Mouse (Mus musculus): Measurements from ENCODE around the gene Cd80. TPM values are rescaled to one million over a fixed set of nuclear protein-coding genes. Genes with fewer than 3 reads are reported as not detected.
A peak's percentile ranks its signal among the peaks of the same experiment; 100 is the strongest.
"Not testable (repeated sequence)": the region's sequence is repeated elsewhere in the genome, so short reads cannot be mapped to it uniquely, and the experiment has no call there.

The Cd80 gene
- polyA plus RNA-seq, 1 experiment from 2014 or later = 0.74 TPM

- no peak for ATAC-seq (ENCODE audit: low read depth)
- H3K36me3 ChIP-seq (ENCODE audit: control insufficient read depth, insufficient read depth, low read length) = peaks cover 35% of the 10 kb centered on the region
- no peak overlapping the region for H3K4me3 ChIP-seq (ENCODE audit: low read depth, low read length)
- H3K27me3 ChIP-seq (ENCODE audit: control insufficient read depth, insufficient read depth, low read length) = no peaks in the 10 kb centered on the region
- no peaks in the 10 kb centered on the region for H3K9me3 ChIP-seq (ENCODE audit: control insufficient read depth, low read length)
- H3K4me1 ChIP-seq (ENCODE audit: control insufficient read depth, insufficient read depth, low read length) = 0 out of 2 replicates have a peak, but pooled peaks cover 3% of the 10 kb centered on the region
- H3K9ac ChIP-seq (replicated peaks; ENCODE audit: low read depth, low read length) = no peak overlapping the region
- 97% methylated on average over 20 of the region's 20 CpGs for WGBS
- H3K27ac ChIP-seq (ENCODE audit: low read depth, low read length) = no peak overlapping the region
- no peak overlapping the region for H3K4me2 ChIP-seq (ENCODE audit: low read depth, low read length)
Observed at GRCm38 (mm10) chr16:38445576-38445975, 9.8 kb upstream of the Cd80 start.

- H3K27ac ChIP-seq (ENCODE audit: low read depth, low read length); ATAC-seq (ENCODE audit: low read depth); H3K9me3 ChIP-seq (ENCODE audit: control insufficient read depth, low read length); H3K9ac ChIP-seq (replicated peaks; ENCODE audit: low read depth, low read length); H3K27me3 ChIP-seq (ENCODE audit: control insufficient read depth, insufficient read depth, low read length); H3K4me1 ChIP-seq (ENCODE audit: control insufficient read depth, insufficient read depth, low read length); H3K4me3 ChIP-seq (ENCODE audit: low read depth, low read length); H3K4me2 ChIP-seq (ENCODE audit: low read depth, low read length): not testable (repeated sequence)
- 95% methylated on average over 2 of the region's 2 CpGs for WGBS
- H3K36me3 ChIP-seq (ENCODE audit: control insufficient read depth, insufficient read depth, low read length) = peaks cover 35% of the 10 kb centered on the region
Observed at GRCm38 (mm10) chr16:38446141-38446540, 9.2 kb upstream of the Cd80 start.

DNA sequence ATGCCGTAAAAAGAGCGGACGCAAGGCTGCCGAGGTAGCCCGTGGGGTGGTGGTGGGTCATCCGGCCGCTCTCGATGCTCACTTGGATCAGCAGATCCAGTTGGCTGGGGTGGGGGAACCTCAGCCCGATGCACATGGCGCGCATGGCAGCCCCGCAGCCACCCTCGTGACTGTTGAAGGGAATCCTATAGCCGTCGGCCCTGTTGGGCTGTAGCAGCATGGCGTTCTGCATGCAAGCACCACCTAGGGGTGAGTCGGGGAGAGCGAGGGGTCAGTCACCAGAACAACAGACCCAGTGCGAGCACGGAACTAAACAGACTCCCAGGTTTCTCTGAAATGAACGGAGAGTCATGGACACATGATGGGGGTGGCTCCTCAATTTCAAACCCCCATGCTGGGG is 8.0 kb upstream of the Cd80 start:
- H3K9me3 ChIP-seq (ENCODE audit: control insufficient read depth, low read length) = no peaks in the 10 kb centered on the region
- no peak for ATAC-seq (ENCODE audit: low read depth)
- WGBS = 93% methylated on average over 21 of the region's 21 CpGs
- no peak overlapping the region for H3K27ac ChIP-seq (ENCODE audit: low read depth, low read length)
- H3K4me2 ChIP-seq (ENCODE audit: low read depth, low read length) = no peak overlapping the region
- H3K4me1 ChIP-seq (ENCODE audit: control insufficient read depth, insufficient read depth, low read length) = peaks cover 12% of the 10 kb centered on the region; the same call in 1 of the 2 replicates
- no peaks in the 10 kb centered on the region for H3K27me3 ChIP-seq (ENCODE audit: control insufficient read depth, insufficient read depth, low read length)
- no peak overlapping the region for H3K4me3 ChIP-seq (ENCODE audit: low read depth, low read length)
- peaks cover 35% of the 10 kb centered on the region for H3K36me3 ChIP-seq (ENCODE audit: control insufficient read depth, insufficient read depth, low read length)
- H3K9ac ChIP-seq (replicated peaks; ENCODE audit: low read depth, low read length) = no peak overlapping the region

- Histone ChIP-seq H3K4me2 (ENCODE audit: low read depth, low read length) (no peak overlapping the region), H3K27me3 (ENCODE audit: control insufficient read depth, insufficient read depth, low read length) (no peaks in the 10 kb centered on the region), H3K27ac (ENCODE audit: low read depth, low read length) (no peak overlapping the region), H3K36me3 (ENCODE audit: control insufficient read depth, insufficient read depth, low read length) (peaks cover 35% of the 10 kb centered on the region), H3K9ac (replicated peaks; ENCODE audit: low read depth, low read length) (no peak overlapping the region), H3K9me3 (ENCODE audit: control insufficient read depth, low read length) (no peaks in the 10 kb centered on the region), H3K4me1 (ENCODE audit: control insufficient read depth, insufficient read depth, low read length) (peaks cover 12% of the 10 kb centered on the region; the same call in 1 of the 2 replicates), H3K4me3 (ENCODE audit: low read depth, low read length) (no peak overlapping the region)
- ATAC-seq (ENCODE audit: low read depth) = no peak
- 96% methylated on average over 12 of the region's 12 CpGs for WGBS
Observed at GRCm38 (mm10) chr16:38448458-38448857, 6.9 kb upstream of the Cd80 start.

DNA sequence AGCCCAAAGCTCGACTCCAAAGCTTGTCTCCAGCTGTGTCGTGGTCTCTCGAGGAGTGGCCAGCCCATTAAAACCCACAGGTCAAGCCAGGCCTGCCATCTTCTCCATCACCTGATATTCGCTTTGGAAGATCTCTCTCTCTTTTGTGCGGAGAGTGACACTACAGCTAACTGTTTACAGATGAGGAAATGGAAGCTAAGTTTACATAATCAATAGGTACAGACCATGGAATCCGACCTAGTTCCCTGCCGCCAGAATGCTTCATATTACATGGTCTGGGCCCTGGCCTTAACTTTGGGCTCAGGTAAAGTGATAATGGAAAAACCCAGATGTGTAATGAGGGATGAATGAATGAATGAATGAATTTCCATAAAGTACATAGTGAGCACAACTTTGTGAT is 4.7 kb upstream of the Cd80 start:
- ATAC-seq (ENCODE audit: low read depth) = no peak
- 91% methylated on average over 7 of the region's 7 CpGs for WGBS
- Histone ChIP-seq H3K27ac (ENCODE audit: low read depth, low read length) (no peak overlapping the region), H3K27me3 (ENCODE audit: control insufficient read depth, insufficient read depth, low read length) (no peaks in the 10 kb centered on the region), H3K4me3 (ENCODE audit: low read depth, low read length) (no peak overlapping the region), H3K36me3 (ENCODE audit: control insufficient read depth, insufficient read depth, low read length) (peaks cover 26% of the 10 kb centered on the region), H3K9ac (replicated peaks; ENCODE audit: low read depth, low read length) (no peak overlapping the region), H3K4me2 (ENCODE audit: low read depth, low read length) (no peak overlapping the region), H3K9me3 (ENCODE audit: control insufficient read depth, low read length) (no peaks in the 10 kb centered on the region), H3K4me1 (ENCODE audit: control insufficient read depth, insufficient read depth, low read length) (peaks cover 12% of the 10 kb centered on the region; the same call in 1 of the 2 replicates)

GRCm38 (mm10) chr16:38451421-38452205 is 3.7 kb upstream of the Cd80 start:
- peak overlapping the region; percentile 84 for H3K27ac ChIP-seq (ENCODE audit: low read depth, low read length)
- WGBS = 49% methylated on average over 12 of the region's 12 CpGs

DNA sequence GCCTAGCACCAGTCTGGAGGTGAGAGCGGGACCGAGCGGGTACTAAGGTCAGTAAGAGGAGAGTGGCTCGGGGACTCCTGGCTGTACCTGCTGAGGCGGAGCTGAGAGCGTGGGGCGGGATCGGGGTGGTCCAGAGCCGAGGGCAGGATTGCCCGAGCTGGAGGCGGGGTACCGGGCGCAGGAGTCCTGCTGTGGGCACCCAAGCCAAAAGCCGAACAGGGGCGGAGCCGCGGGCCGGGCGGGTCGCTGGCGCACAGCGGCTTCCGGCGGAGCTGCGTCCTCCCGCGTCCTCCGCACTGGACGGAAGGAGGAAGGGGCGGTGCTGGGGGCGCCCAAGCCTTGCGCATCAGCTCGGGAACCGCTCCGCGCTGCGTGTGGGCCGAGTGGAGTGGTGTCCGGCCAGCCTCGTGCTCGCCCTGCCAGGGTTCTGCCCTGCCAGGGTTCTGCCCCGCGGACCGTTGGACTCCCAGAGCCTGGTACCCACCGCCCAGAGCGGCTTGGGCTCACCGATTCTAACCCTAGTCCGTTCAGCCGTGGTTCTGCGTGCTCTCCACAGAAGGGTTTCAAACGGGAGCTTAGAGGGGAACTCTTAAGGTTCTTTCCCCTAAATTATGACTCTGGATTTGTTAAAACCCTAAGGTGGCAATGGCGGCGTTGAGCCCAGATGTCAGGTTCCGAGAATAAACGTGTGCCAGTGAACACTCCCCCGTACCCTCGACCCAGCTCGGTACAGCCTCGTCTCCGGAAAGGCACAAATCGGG is 2.7 kb upstream of the Cd80 start, which contains the start of gene Adprh:
Gene Adprh (minus strand): TSS at position 262 of the 761 bp plus-strand sequence.
- H3K4me2 ChIP-seq (ENCODE audit: low read depth, low read length) = peak within 1 kb of the TSS; percentile 63
- peak within 1 kb of the TSS; percentile 84 for H3K27ac ChIP-seq (ENCODE audit: low read depth, low read length)
- peaks cover 12% of the 10 kb centered on the region for H3K36me3 ChIP-seq (ENCODE audit: control insufficient read depth, insufficient read depth, low read length)
- peak within 1 kb of the TSS; percentile 94 for H3K9ac ChIP-seq (replicated peaks; ENCODE audit: low read depth, low read length)
- peak; percentile 98 for ATAC-seq (ENCODE audit: low read depth)
- H3K9me3 ChIP-seq (ENCODE audit: control insufficient read depth, low read length) = no peaks in the 10 kb centered on the region
- H3K4me1 ChIP-seq (ENCODE audit: control insufficient read depth, insufficient read depth, low read length) = peaks cover 12% of the 10 kb centered on the region; the same call in 1 of the 2 replicates
- H3K4me3 ChIP-seq (ENCODE audit: low read depth, low read length) = peak within 1 kb of the TSS; percentile 79
- WGBS = under 1% methylated on average over 56 of the region's 61 CpGs
- H3K27me3 ChIP-seq (ENCODE audit: control insufficient read depth, insufficient read depth, low read length) = no peaks in the 10 kb centered on the region

More at GRCm38 (mm10) chr16:38451421-38452205, 3.7 kb upstream of the Cd80 start:
- no peaks in the 10 kb centered on the region for H3K27me3 ChIP-seq (ENCODE audit: control insufficient read depth, insufficient read depth, low read length)
- ATAC-seq (ENCODE audit: low read depth) = peak; percentile 2; the same call in 1 of the 2 replicates
- H3K9ac ChIP-seq (replicated peaks; ENCODE audit: low read depth, low read length) = peak overlapping the region; percentile 94
- peaks cover 12% of the 10 kb centered on the region; the same call in 1 of the 2 replicates for H3K4me1 ChIP-seq (ENCODE audit: control insufficient read depth, insufficient read depth, low read length)
- no peaks in the 10 kb centered on the region for H3K9me3 ChIP-seq (ENCODE audit: control insufficient read depth, low read length)
- H3K36me3 ChIP-seq (ENCODE audit: control insufficient read depth, insufficient read depth, low read length) = peaks cover 22% of the 10 kb centered on the region
- peak overlapping the region; percentile 79 for H3K4me3 ChIP-seq (ENCODE audit: low read depth, low read length)
- H3K4me2 ChIP-seq (ENCODE audit: low read depth, low read length) = peak overlapping the region; percentile 63

DNA sequence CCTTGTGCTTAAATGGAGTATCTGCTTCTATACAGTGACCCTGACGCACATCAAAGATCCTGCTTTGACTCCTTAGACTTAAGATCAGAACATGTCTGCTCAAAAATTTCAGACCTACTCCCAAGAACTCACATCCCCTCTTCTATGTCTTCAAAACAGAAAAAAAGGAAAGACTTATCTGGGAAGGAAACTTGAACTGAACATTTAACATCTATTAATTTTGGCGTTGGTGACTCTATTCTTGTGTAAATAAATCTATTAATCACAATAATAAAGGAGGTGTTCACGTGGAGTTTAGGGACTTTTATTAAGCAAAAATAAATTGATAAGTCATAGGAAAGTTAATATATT is 2.2 kb upstream of the Cd80 start:
- peaks cover 10% of the 10 kb centered on the region; the same call in 1 of the 2 replicates for H3K36me3 ChIP-seq (ENCODE audit: control insufficient read depth, insufficient read depth, low read length)
- 28% methylated on average over 3 of the region's 3 CpGs for WGBS
- ATAC-seq (ENCODE audit: low read depth) = no peak
- peak overlapping the region; percentile 63 for H3K4me2 ChIP-seq (ENCODE audit: low read depth, low read length)
- H3K9me3 ChIP-seq (ENCODE audit: control insufficient read depth, low read length) = no peaks in the 10 kb centered on the region
- H3K9ac ChIP-seq (replicated peaks; ENCODE audit: low read depth, low read length) = peak overlapping the region; percentile 94
- peak overlapping the region; percentile 84 for H3K27ac ChIP-seq (ENCODE audit: low read depth, low read length)
- peaks cover 12% of the 10 kb centered on the region; the same call in 1 of the 2 replicates for H3K4me1 ChIP-seq (ENCODE audit: control insufficient read depth, insufficient read depth, low read length)
- H3K4me3 ChIP-seq (ENCODE audit: low read depth, low read length) = peak overlapping the region; percentile 79
- no peaks in the 10 kb centered on the region for H3K27me3 ChIP-seq (ENCODE audit: control insufficient read depth, insufficient read depth, low read length)

DNA sequence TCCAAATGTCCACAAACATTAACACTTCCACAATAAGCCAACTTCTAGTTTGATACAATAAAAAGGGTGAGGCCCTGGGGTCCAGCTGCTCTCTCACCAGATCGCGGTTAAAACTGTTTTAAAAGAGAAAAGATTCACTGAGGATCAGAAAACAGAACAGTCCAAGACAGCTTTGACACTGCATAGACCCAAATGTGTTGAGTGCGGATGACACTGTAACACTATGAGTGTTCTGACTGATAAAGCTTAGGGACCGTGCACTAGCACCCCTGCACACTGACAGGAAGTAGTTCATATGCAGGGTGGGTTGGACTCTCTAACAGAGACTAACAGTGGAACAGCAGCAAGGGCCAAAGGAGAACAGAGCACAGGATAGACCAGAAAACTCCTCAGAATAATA is 1.4 kb upstream of the Cd80 start:
- 91% methylated on average over 4 of the region's 4 CpGs for WGBS

More for the DNA sequence above, 1.4 kb upstream of the Cd80 start:
- no peak overlapping the region for H3K4me3 ChIP-seq (ENCODE audit: low read depth, low read length)
- ATAC-seq (ENCODE audit: low read depth) = no peak
- no peak overlapping the region for H3K4me2 ChIP-seq (ENCODE audit: low read depth, low read length)
- H3K27ac ChIP-seq (ENCODE audit: low read depth, low read length) = no peak overlapping the region
- H3K36me3 ChIP-seq (ENCODE audit: control insufficient read depth, insufficient read depth, low read length) = peaks cover 6% of the 10 kb centered on the region; the same call in 1 of the 2 replicates
- no peaks in the 10 kb centered on the region for H3K27me3 ChIP-seq (ENCODE audit: control insufficient read depth, insufficient read depth, low read length)
- peaks cover 12% of the 10 kb centered on the region; the same call in 1 of the 2 replicates for H3K4me1 ChIP-seq (ENCODE audit: control insufficient read depth, insufficient read depth, low read length)
- no peak overlapping the region for H3K9ac ChIP-seq (replicated peaks; ENCODE audit: low read depth, low read length)
- H3K9me3 ChIP-seq (ENCODE audit: control insufficient read depth, low read length) = no peaks in the 10 kb centered on the region
